9 mouse cellular contexts compared by ENCODE assay signal in genomic region chr1:57890259-57890902, GRCm38 (mm10).
DNase-seq lines count a peak whose midpoint lies in the region; ATAC-seq lines count a peak whose summit lies in the region.
"Had no signal": no experiment of that assay in that cellular context is flagged by ENCODE, and none has a peak within 500 bp of the region (broad histone marks: within the 10 kb centered on the region; RNA-seq: fewer than 3 reads in every experiment).

No protein-coding gene starts in this region.

- peak; percentile 54 to 57 for DNase-seq in cerebellum, postnatal 10 days
- no peak for DNase-seq in cerebellum, adult 9-11 months
- peak; percentile 11 for DNase-seq in testis, postnatal 14 days (ENCODE audit: low spot score)
- DNase-seq in left cerebral cortex, adult 8-10 months (ENCODE audit: low spot score in 2 of 2): no peak

- ATAC-seq in embryonic facial prominence, embryonic 15.5 days (ENCODE audit: insufficient number of reproducible peaks, low FRiP score, low TSS enrichment, low read depth): no peak
- ATAC-seq in hindbrain, embryonic 12.5 days (ENCODE audit: low FRiP score): peak; percentile 60; the same call in 1 of the 2 replicates
- peak; percentile 76 for ATAC-seq in lung, embryonic 15.5 days (ENCODE audit: borderline replicate concordance, extremely low read depth, low FRiP score, low TSS enrichment)
- no peak for ATAC-seq in megakaryocyte-erythroid progenitor cell, adult 5-6 weeks (replicated peaks; ENCODE audit: low FRiP score, low TSS enrichment, poor library complexity, severe bottlenecking)

- H3K27ac ChIP-seq in embryonic facial prominence, embryonic 15.5 days (replicated peaks): peak overlapping the region; percentile 28; the same call in 1 of the 2 replicates
- 0 out of 2 replicates have a peak overlapping the region, but pooled peaks have one; percentile 12 for H3K27ac ChIP-seq in hindbrain, embryonic 12.5 days
- H3K27ac ChIP-seq in lung, embryonic 15.5 days: peak overlapping the region; percentile 82
- H3K27ac ChIP-seq: macrophage had no signal

- H3K9me3 ChIP-seq in embryonic facial prominence, embryonic 15.5 days (replicated peaks): no peaks in the 10 kb centered on the region
- H3K9me3 ChIP-seq in hindbrain, embryonic 12.5 days (replicated peaks): no peaks in the 10 kb centered on the region
- no peaks in the 10 kb centered on the region for H3K9me3 ChIP-seq in lung, embryonic 15.5 days

- WGBS in embryonic facial prominence, embryonic 15.5 days: 44% methylated on average over 5 of the region's 5 CpGs
- 11% methylated on average over 5 of the region's 5 CpGs for WGBS in hindbrain, embryonic 12.5 days
- 25% methylated on average over 5 of the region's 5 CpGs for WGBS in lung, embryonic 15.5 days

- peaks cover 9% of the 10 kb centered on the region; the same call in 1 of the 2 replicates for H3K4me1 ChIP-seq in embryonic facial prominence, embryonic 15.5 days
- H3K4me1 ChIP-seq in hindbrain, embryonic 12.5 days: peaks cover 9% of the 10 kb centered on the region
- H3K4me1 ChIP-seq in lung, embryonic 15.5 days: peaks cover 18% of the 10 kb centered on the region

- H3K36me3 ChIP-seq in embryonic facial prominence, embryonic 15.5 days: peaks cover 13% of the 10 kb centered on the region
- 0 out of 2 replicates have a peak, but pooled peaks cover 8% of the 10 kb centered on the region for H3K36me3 ChIP-seq in hindbrain, embryonic 12.5 days
- peaks cover 6% of the 10 kb centered on the region; the same call in 1 of the 2 replicates for H3K36me3 ChIP-seq in lung, embryonic 15.5 days

- no peak overlapping the region for H3K9ac ChIP-seq in embryonic facial prominence, embryonic 15.5 days
- H3K9ac ChIP-seq in hindbrain, embryonic 12.5 days: no peak overlapping the region
- H3K9ac ChIP-seq in lung, embryonic 15.5 days: no peak overlapping the region

- no peaks in the 10 kb centered on the region for H3K27me3 ChIP-seq in embryonic facial prominence, embryonic 15.5 days
- no peaks in the 10 kb centered on the region for H3K27me3 ChIP-seq in hindbrain, embryonic 12.5 days
- H3K27me3 ChIP-seq in lung, embryonic 15.5 days: no peaks in the 10 kb centered on the region

- H3K4me3 ChIP-seq in embryonic facial prominence, embryonic 15.5 days (replicated peaks): no peak overlapping the region
- no peak overlapping the region for H3K4me3 ChIP-seq in hindbrain, embryonic 12.5 days
- no peak overlapping the region for H3K4me3 ChIP-seq in lung, embryonic 15.5 days

- H3K4me2 ChIP-seq in embryonic facial prominence, embryonic 15.5 days (replicated peaks): no peak overlapping the region
- no peak overlapping the region for H3K4me2 ChIP-seq in hindbrain, embryonic 12.5 days (replicated peaks)
- no peak overlapping the region for H3K4me2 ChIP-seq in lung, embryonic 15.5 days

Comparison
In these comparisons a context has a peak if more than half of its experiments do, and no peak if none do; other contexts are left out.
1. DNase-seq: peak in cerebellum, postnatal 10 days (2 of 2) and testis, postnatal 14 days (single experiment); none in cerebellum, adult 9-11 months (single experiment) and left cerebral cortex, adult 8-10 months (0 of 2).
2. ATAC-seq: peak in hindbrain, embryonic 12.5 days (single experiment) and lung, embryonic 15.5 days (single experiment); none in embryonic facial prominence, embryonic 15.5 days (single experiment) and megakaryocyte-erythroid progenitor cell, adult 5-6 weeks (single experiment).
3. H3K27ac ChIP-seq: peak in every context shown above with its lines; median percentile 82 in lung, embryonic 15.5 days; 28 in embryonic facial prominence, embryonic 15.5 days; 12 in hindbrain, embryonic 12.5 days.